Mouse (Mus musculus) liver, adult 2 months (tissue): ENCODE measurements at regions not wholly inside any gene's neighbourhood (a gene's known extent, or its start where the extent isn't known, plus 50 kb on each side); places are given as distances from the start of the nearest gene placed in this dataset.

Source experiments
- DNase-seq: peaks from one replicate; pipeline ENCODE4 v3.0.0-alpha.2; 2011; ENCODE audit warnings: low read depth, low spot score; ENCODE audit errors: extremely low read depth
- H3K27ac ChIP-seq: fragments of 200-500 bp; replicated peaks from 2 replicates; pipeline ENCODE4 v1.5.1; 2012; ENCODE audit warnings: low read depth, mild to moderate bottlenecking, control low read depth, inconsistent platforms, low read length; ENCODE audit not compliant: insufficient read depth
- H3K27me3 ChIP-seq: fragments of 200-500 bp; 2 replicates; pipeline ENCODE4 v1.6.1; 2012; ENCODE audit warnings: mild to moderate bottlenecking, moderate library complexity, low read length, inconsistent platforms; ENCODE audit not compliant: control insufficient read depth, insufficient read depth
- H3K36me3 ChIP-seq: fragments of 200-500 bp; 2 replicates; pipeline ENCODE4 v1.6.1; 2012; ENCODE audit warnings: low read length, inconsistent platforms; ENCODE audit not compliant: control insufficient read depth, insufficient read depth
- H3K4me1 ChIP-seq: fragments of 200-500 bp; 2 replicates; pipeline ENCODE4 v1.6.1; 2011; ENCODE audit warnings: low read length; ENCODE audit not compliant: control insufficient read depth, insufficient read depth
- H3K4me3 ChIP-seq: fragments of 200-500 bp; 2 replicates; pipeline ENCODE4 v1.5.1; 2011; ENCODE audit warnings: low read depth, mild to moderate bottlenecking, control low read depth, low read length, moderate library complexity; ENCODE audit not compliant: insufficient read depth
- H3K79me2 ChIP-seq: fragments of 200-500 bp; 2 replicates; pipeline ENCODE4 v1.6.1; 2012; ENCODE audit warnings: inconsistent platforms, mild to moderate bottlenecking, low read length, moderate library complexity; ENCODE audit not compliant: control insufficient read depth, insufficient read depth
- H3K9ac ChIP-seq: fragments of 200-500 bp; 2 replicates; pipeline ENCODE4 v1.6.1; 2012; ENCODE audit warnings: low read depth, mild to moderate bottlenecking, control low read depth, inconsistent platforms, low read length
- CTCF ChIP-seq: fragments of 200-500 bp; IDR thresholded peaks from 2 replicates; pipeline ENCODE4 v1.5.1; 2011; ENCODE audit warnings: low read depth, low read length, control low read depth
- POLR2A ChIP-seq: fragments of 200-500 bp; IDR thresholded peaks from 2 replicates; pipeline ENCODE4 v1.6.1; 2011; ENCODE audit warnings: low read length, control low read depth; ENCODE audit not compliant: insufficient read depth; ENCODE audit errors: extremely low read depth
- WGBS: fragments of 180-500 bp; shearing (Covaris S2); methylation state at CpG from one replicate; pipeline ENCODE4 v1.1.7; 2018; 5-methylcytosine and 5-hydroxymethylcytosine counted together

DNA sequence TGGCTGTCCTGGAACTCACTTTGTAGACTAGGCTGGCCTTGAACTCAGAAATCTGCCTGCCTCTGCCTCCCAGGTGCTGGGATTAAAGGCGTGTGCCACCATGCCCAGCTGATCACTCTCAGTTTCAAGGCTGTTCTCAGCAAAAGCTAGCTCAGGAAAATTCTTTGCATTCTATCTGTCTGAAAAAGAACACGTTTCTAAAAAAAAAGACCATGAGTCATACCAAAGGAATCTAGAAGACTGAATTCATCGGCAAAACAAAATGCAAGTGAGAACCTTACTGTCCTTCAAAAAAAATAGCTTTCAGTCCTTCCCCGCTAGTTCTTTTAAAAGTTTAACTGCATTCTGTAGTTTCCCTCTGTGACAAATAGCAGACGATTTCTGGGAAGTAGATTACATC, 596.3 kb upstream of the Syt1 start:
- H3K4me1 ChIP-seq = no peaks in the 10 kb centered on the region
- no peak for DNase-seq
- H3K4me3 ChIP-seq = no peak overlapping the region
- WGBS = 66% methylated on average over 5 of the region's 5 CpGs
- no peak overlapping the region for H3K27ac ChIP-seq
- no peak for TF ChIP-seq POLR2A
- no peak for TF ChIP-seq CTCF
- no peak overlapping the region for H3K9ac ChIP-seq
- H3K79me2 ChIP-seq = no peaks in the 10 kb centered on the region
- no peaks in the 10 kb centered on the region for H3K36me3 ChIP-seq
- H3K27me3 ChIP-seq = no peaks in the 10 kb centered on the region

GRCm38 (mm10) chr10:109603241-109603640, 592.5 kb upstream of the Syt1 start:
- Histone ChIP-seq H3K27me3 (no peaks in the 10 kb centered on the region), H3K9ac (no peak overlapping the region), H3K27ac (no peak overlapping the region), H3K36me3 (no peaks in the 10 kb centered on the region), H3K79me2 (no peaks in the 10 kb centered on the region), H3K4me3 (no peak overlapping the region), H3K4me1 (no peaks in the 10 kb centered on the region)
- WGBS = 76% methylated on average over 3 of the region's 3 CpGs
- no peak for DNase-seq
- no peak for TF ChIP-seq CTCF

DNA sequence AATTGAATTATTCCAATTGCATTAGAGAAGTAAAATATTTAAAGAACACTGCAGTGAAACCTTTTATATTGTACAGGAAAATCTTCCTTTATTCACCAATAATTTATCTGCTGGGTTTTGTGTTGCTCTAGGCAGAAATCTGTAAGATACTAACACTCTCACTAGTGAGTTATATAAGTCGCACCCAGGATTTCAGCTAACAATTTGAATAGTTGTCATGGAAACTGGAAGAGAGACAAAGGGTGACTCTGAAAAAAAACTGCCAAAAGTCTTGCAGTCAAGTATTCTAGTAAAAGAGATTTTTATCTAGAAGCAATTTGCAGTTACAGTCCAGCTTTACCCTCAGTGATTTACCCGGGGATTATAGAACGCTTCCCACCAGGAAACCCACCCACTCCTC, 587.8 kb upstream of the Syt1 start:
- WGBS = 73% methylated on average over 3 of the region's 3 CpGs

GRCm38 (mm10) chr10:109573200-109573599, 562.4 kb upstream of the Syt1 start:
- H3K4me3 ChIP-seq = no peak overlapping the region
- WGBS = 86% methylated on average over 4 of the region's 4 CpGs
- no peaks in the 10 kb centered on the region for H3K36me3 ChIP-seq
- H3K9ac ChIP-seq = no peak overlapping the region
- no peaks in the 10 kb centered on the region for H3K4me1 ChIP-seq
- DNase-seq = no peak
- H3K79me2 ChIP-seq = no peaks in the 10 kb centered on the region
- H3K27me3 ChIP-seq = no peaks in the 10 kb centered on the region
- TF ChIP-seq CTCF (no peak), POLR2A (no peak)
- no peak overlapping the region for H3K27ac ChIP-seq

More for the DNA sequence above, 587.8 kb upstream of the Syt1 start:
- no peak overlapping the region for H3K9ac ChIP-seq
- no peak for DNase-seq
- no peak for TF ChIP-seq POLR2A
- TF ChIP-seq CTCF = no peak
- no peaks in the 10 kb centered on the region for H3K4me1 ChIP-seq
- no peaks in the 10 kb centered on the region for H3K79me2 ChIP-seq
- H3K36me3 ChIP-seq = no peaks in the 10 kb centered on the region
- H3K4me3 ChIP-seq = no peak overlapping the region
- no peak overlapping the region for H3K27ac ChIP-seq
- no peaks in the 10 kb centered on the region for H3K27me3 ChIP-seq

GRCm38 (mm10) chr10:109569798-109570197, 559.0 kb upstream of the Syt1 start:
- no peak for TF ChIP-seq POLR2A
- no peak for TF ChIP-seq CTCF
- H3K27ac ChIP-seq = no peak overlapping the region
- 77% methylated on average over 2 of the region's 2 CpGs for WGBS
- H3K4me1 ChIP-seq = no peaks in the 10 kb centered on the region
- no peaks in the 10 kb centered on the region for H3K79me2 ChIP-seq
- no peaks in the 10 kb centered on the region for H3K36me3 ChIP-seq
- H3K4me3 ChIP-seq = no peak overlapping the region
- no peak overlapping the region for H3K9ac ChIP-seq
- DNase-seq = no peak
- no peaks in the 10 kb centered on the region for H3K27me3 ChIP-seq

DNA sequence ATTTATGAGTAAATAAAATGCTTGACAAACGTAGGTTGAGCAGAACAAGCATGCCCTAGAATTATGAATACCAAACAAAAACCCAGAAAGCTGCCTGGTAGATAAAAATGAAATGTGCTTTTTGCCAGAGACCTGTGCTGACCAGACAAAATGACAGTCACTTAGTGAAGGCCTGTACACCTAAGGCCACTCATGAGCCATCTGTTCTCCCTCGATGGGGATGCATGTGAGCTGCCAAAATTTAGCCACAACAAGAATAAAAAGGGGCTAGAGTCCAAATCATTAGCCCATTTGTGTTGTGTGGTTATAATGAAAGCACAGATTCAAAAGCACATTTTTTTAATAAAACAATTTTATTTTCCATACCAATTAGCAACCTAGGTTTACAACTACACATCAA, 555.9 kb upstream of the Syt1 start:
- DNase-seq = no peak
- Histone ChIP-seq H3K79me2 (no peaks in the 10 kb centered on the region), H3K9ac (no peak overlapping the region), H3K27ac (no peak overlapping the region), H3K4me1 (no peaks in the 10 kb centered on the region), H3K4me3 (no peak overlapping the region), H3K27me3 (no peaks in the 10 kb centered on the region), H3K36me3 (no peaks in the 10 kb centered on the region)
- TF ChIP-seq POLR2A (no peak), CTCF (no peak)
- WGBS = 70% methylated on average over 2 of the region's 2 CpGs
